Mouse (Mus musculus) G1E (cell line): Measurements from ENCODE around the gene Pwwp2b.

ENCODE experiments used
- CTCF ChIP-seq: IDR thresholded peaks from 2 replicates; pipeline ENCODE4 v1.5.1; 2012; ENCODE audit warnings: low read depth, low read length, inconsistent platforms, mixed read lengths
- GATA1 ChIP-seq: IDR thresholded peaks from 2 replicates; pipeline ENCODE4 v1.6.1; 2012; ENCODE audit warnings: borderline replicate concordance, low read length, inconsistent platforms, mixed read lengths
- GATA2 ChIP-seq: IDR thresholded peaks from 2 replicates; pipeline ENCODE4 v1.6.1; 2012; ENCODE audit warnings: low read depth, low read length, inconsistent platforms, borderline replicate concordance

DNA sequence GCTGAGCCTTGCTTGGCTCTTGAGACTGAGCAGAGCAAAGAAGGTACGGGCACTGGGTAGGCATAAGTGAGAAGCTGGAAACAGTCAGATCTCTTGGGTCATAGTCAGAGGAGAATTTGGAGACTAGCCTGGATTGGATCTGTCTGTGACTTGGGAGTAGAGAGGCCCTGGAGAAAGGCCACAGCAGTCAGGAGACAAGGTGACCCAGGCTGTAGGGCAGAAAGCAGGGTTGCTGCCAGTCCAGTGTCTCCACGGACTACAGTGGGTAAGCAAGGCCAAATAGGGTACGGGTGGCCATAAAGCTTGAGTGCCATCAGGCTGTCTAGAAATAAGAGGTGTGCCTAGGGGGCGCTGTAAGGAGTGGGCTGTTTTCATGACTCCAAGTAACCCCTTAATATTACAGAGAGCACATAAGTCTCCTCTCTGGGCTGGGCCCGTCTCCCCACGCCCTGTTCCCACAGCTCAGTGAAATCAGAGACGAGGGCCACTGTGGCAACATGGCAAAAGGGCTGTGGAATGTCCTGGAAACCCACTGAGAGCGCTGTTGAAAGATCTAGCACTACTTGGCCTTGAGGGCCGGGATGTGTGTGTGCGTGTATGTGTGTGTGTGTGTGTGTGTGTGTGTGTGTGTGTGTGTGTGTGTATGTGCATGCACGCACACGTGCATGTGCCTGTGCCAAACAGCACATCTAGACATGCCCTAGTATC lies 12.5 kb upstream of the Pwwp2b start:
- no peak for TF ChIP-seq CTCF
- TF ChIP-seq GATA1 = no peak
- no peak for TF ChIP-seq GATA2
